Mouse (Mus musculus): ENCODE results near the gene Igf2bp2. TPM values are rescaled to one million over a fixed set of nuclear protein-coding genes. Genes with fewer than 3 reads are reported as not detected.

The Igf2bp2 gene
- 2.6 and 5.1 TPM in 2 replicates for polyA plus RNA-seq (2012; rRNA removed)

- DNase-seq (ENCODE audit: low spot score): peak; percentile 74
These were observed at the start of gene Igf2bp2 for GRCm38 (mm10) chr16:22162512-22163455. Gene Igf2bp2 (minus strand): TSS chr16:22163299.

- DNase-seq (ENCODE audit: low spot score): no peak
These were observed 40.4 kb upstream of the Igf2bp2 start for GRCm38 (mm10) chr16:22203501-22203900.

- DNase-seq (ENCODE audit: low spot score): no peak
These were observed 38.8 kb upstream of the Igf2bp2 start for GRCm38 (mm10) chr16:22201858-22202257.

GRCm38 (mm10) chr16:22200476-22200875 is 37.4 kb upstream of the Igf2bp2 start:
- no peak for DNase-seq (ENCODE audit: low spot score)

- DNase-seq (ENCODE audit: low spot score): no peak
These were observed 24.3 kb upstream of the Igf2bp2 start for GRCm38 (mm10) chr16:22187366-22187765.

GRCm38 (mm10) chr16:22185411-22185810 is 22.3 kb upstream of the Igf2bp2 start:
- no peak for DNase-seq (ENCODE audit: low spot score)

GRCm38 (mm10) chr16:22184113-22184512 is 21.0 kb upstream of the Igf2bp2 start:
- DNase-seq (ENCODE audit: low spot score): no peak

GRCm38 (mm10) chr16:22182286-22182685 is 19.2 kb upstream of the Igf2bp2 start:
- DNase-seq (ENCODE audit: low spot score): no peak

GRCm38 (mm10) chr16:22178793-22179192 is 15.7 kb upstream of the Igf2bp2 start:
- no peak for DNase-seq (ENCODE audit: low spot score)

- no peak for DNase-seq (ENCODE audit: low spot score)
These were observed 14.9 kb upstream of the Igf2bp2 start for GRCm38 (mm10) chr16:22177999-22178398.

GRCm38 (mm10) chr16:22168731-22169130 is 5.6 kb upstream of the Igf2bp2 start:
- DNase-seq (ENCODE audit: low spot score): no peak

GRCm38 (mm10) chr16:22165556-22165955 is 2.5 kb upstream of the Igf2bp2 start:
- no peak for DNase-seq (ENCODE audit: low spot score)

GRCm38 (mm10) chr16:22164446-22164845 is 1.3 kb upstream of the Igf2bp2 start:
- no peak for DNase-seq (ENCODE audit: low spot score)

GRCm38 (mm10) chr16:22163456-22163851 is 355 bp upstream of the Igf2bp2 start:
- DNase-seq (ENCODE audit: low spot score): peak; percentile 37

GRCm38 (mm10) chr16:22162066-22162511 is 1.0 kb downstream of the Igf2bp2 start:
- DNase-seq (ENCODE audit: low spot score): peak; percentile 30

GRCm38 (mm10) chr16:22161351-22162065 is 1.6 kb downstream of the Igf2bp2 start:
- peak; percentile 31 for DNase-seq (ENCODE audit: low spot score)

GRCm38 (mm10) chr16:22160386-22161145 is 2.5 kb downstream of the Igf2bp2 start:
- no peak for DNase-seq (ENCODE audit: low spot score)

GRCm38 (mm10) chr16:22152941-22153444 is 10.1 kb downstream of the Igf2bp2 start:
- no peak for DNase-seq (ENCODE audit: low spot score)

GRCm38 (mm10) chr16:22151706-22152315 is 11.3 kb downstream of the Igf2bp2 start:
- DNase-seq (ENCODE audit: low spot score): no peak

GRCm38 (mm10) chr16:22150421-22150820 is 12.7 kb downstream of the Igf2bp2 start:
- DNase-seq (ENCODE audit: low spot score): no peak

- no peak for DNase-seq (ENCODE audit: low spot score)
These were observed 13.3 kb downstream of the Igf2bp2 start for GRCm38 (mm10) chr16:22149659-22150345.

Measured in urinary bladder, adult 2 months (tissue).